In genomic region chr4:98008814-98009368, GRCm38 (mm10) we compare ENCODE assay signal across 11 mouse cellular contexts.
DNase-seq lines count a peak whose midpoint lies in the region; ATAC-seq and TF ChIP-seq lines count a peak whose summit lies in the region.
"Had no signal": no experiment of that assay in that cellular context is flagged by ENCODE, and none has a peak within 500 bp of the region (broad histone marks: within the 10 kb centered on the region; RNA-seq: fewer than 3 reads in every experiment).

No protein-coding gene starts in this region.

- H3K4me2 ChIP-seq in heart, postnatal 0 days (ENCODE audit: low read depth, low read length) = no peak overlapping the region
- H3K4me2 ChIP-seq in midbrain, embryonic 13.5 days (replicated peaks) = no peak overlapping the region
- H3K4me2 ChIP-seq in midbrain, embryonic 11.5 days = no peak overlapping the region
- no peak overlapping the region for H3K4me2 ChIP-seq in forebrain, embryonic 15.5 days (replicated peaks)
- H3K4me2 ChIP-seq in neural tube, embryonic 14.5 days (ENCODE audit: low read depth, low read length) = no peak overlapping the region
- H3K4me2 ChIP-seq: liver, embryonic 15.5 days had no signal

- no peak for TF ChIP-seq CTCF in heart, postnatal 0 days (IDR thresholded peaks at IDR 0.05; ENCODE audit: low read depth)

- TF ChIP-seq EP300 in heart, postnatal 0 days (IDR thresholded peaks at IDR 0.05; ENCODE audit: low read depth) = no peak

- H3K9ac ChIP-seq in heart, postnatal 0 days (replicated peaks; ENCODE audit: low read depth, low read length) = no peak overlapping the region
- H3K9ac ChIP-seq in midbrain, embryonic 13.5 days (replicated peaks) = no peak overlapping the region
- H3K9ac ChIP-seq in midbrain, embryonic 11.5 days (ENCODE audit: low read length) = no peak overlapping the region
- H3K9ac ChIP-seq in forebrain, embryonic 15.5 days (replicated peaks) = no peak overlapping the region
- H3K9ac ChIP-seq in neural tube, embryonic 14.5 days (replicated peaks; ENCODE audit: low read depth, low read length) = no peak overlapping the region
- H3K9ac ChIP-seq: liver, embryonic 15.5 days had no signal

- WGBS in heart, postnatal 0 days = 56% methylated on average over 4 of the region's 4 CpGs
- 63% methylated on average over 4 of the region's 4 CpGs for WGBS in midbrain, embryonic 13.5 days
- 85% methylated on average over 4 of the region's 4 CpGs for WGBS in midbrain, embryonic 11.5 days
- WGBS in forebrain, embryonic 15.5 days = 30% methylated on average over 4 of the region's 4 CpGs
- WGBS in neural tube, embryonic 14.5 days = 15% methylated on average over 4 of the region's 4 CpGs

- peaks cover 4% of the 10 kb centered on the region; the same call in 1 of the 2 replicates for H3K36me3 ChIP-seq in heart, postnatal 0 days (replicated peaks; ENCODE audit: control insufficient read depth, insufficient read depth, low read length)
- no peaks in the 10 kb centered on the region for H3K36me3 ChIP-seq in midbrain, embryonic 13.5 days
- H3K36me3 ChIP-seq in midbrain, embryonic 11.5 days (ENCODE audit: control insufficient read depth, insufficient read depth, low read length) = no peaks in the 10 kb centered on the region
- no peaks in the 10 kb centered on the region for H3K36me3 ChIP-seq in forebrain, embryonic 15.5 days
- no peaks in the 10 kb centered on the region for H3K36me3 ChIP-seq in neural tube, embryonic 14.5 days (ENCODE audit: control insufficient read depth, insufficient read depth, low read length)
- H3K36me3 ChIP-seq: liver, embryonic 15.5 days had no signal

- H3K4me3 ChIP-seq in heart, postnatal 0 days (ENCODE audit: low read depth, low read length) = no peak overlapping the region
- no peak overlapping the region for H3K4me3 ChIP-seq in midbrain, embryonic 13.5 days (replicated peaks)
- H3K4me3 ChIP-seq in midbrain, embryonic 11.5 days (ENCODE audit: low read depth, low read length) = no peak overlapping the region
- H3K4me3 ChIP-seq in forebrain, embryonic 15.5 days = no peak overlapping the region
- H3K4me3 ChIP-seq in neural tube, embryonic 14.5 days (ENCODE audit: low read depth, low read length) = no peak overlapping the region
- H3K4me3 ChIP-seq: liver, embryonic 15.5 days had no signal

- H3K27me3 ChIP-seq in heart, postnatal 0 days (ENCODE audit: control insufficient read depth, insufficient read depth, low read length) = no peaks in the 10 kb centered on the region
- no peaks in the 10 kb centered on the region for H3K27me3 ChIP-seq in midbrain, embryonic 13.5 days
- H3K27me3 ChIP-seq in midbrain, embryonic 11.5 days (ENCODE audit: control insufficient read depth, insufficient read depth, low read length) = no peaks in the 10 kb centered on the region
- no peaks in the 10 kb centered on the region for H3K27me3 ChIP-seq in forebrain, embryonic 15.5 days
- no peaks in the 10 kb centered on the region for H3K27me3 ChIP-seq in neural tube, embryonic 14.5 days (ENCODE audit: control insufficient read depth, insufficient read depth, low read length)
- H3K27me3 ChIP-seq: liver, embryonic 15.5 days had no signal

- no peak for ATAC-seq in heart, postnatal 0 days (ENCODE audit: insufficient read depth, low read depth)
- ATAC-seq in midbrain, embryonic 13.5 days = no peak
- ATAC-seq in midbrain, embryonic 11.5 days (ENCODE audit: low FRiP score) = no peak
- 0 out of 2 replicates have a peak, but pooled peaks have one; percentile 12 for ATAC-seq in forebrain, embryonic 15.5 days (replicated peaks)
- ATAC-seq in neural tube, embryonic 14.5 days (ENCODE audit: low read depth) = peak; percentile 25; the same call in 1 of the 2 replicates
- ATAC-seq in inflammation-experienced regulatory T-cells, adult 6 months = no peak

- H3K27ac ChIP-seq in heart, postnatal 0 days (ENCODE audit: low read depth) = peak overlapping the region; percentile 31
- H3K27ac ChIP-seq in midbrain, embryonic 13.5 days = peak overlapping the region; percentile 39; the same call in 1 of the 2 replicates
- no peak overlapping the region for H3K27ac ChIP-seq in midbrain, embryonic 11.5 days (ENCODE audit: low read depth, low read length)
- H3K27ac ChIP-seq in forebrain, embryonic 15.5 days (replicated peaks) = peak overlapping the region; percentile 73
- H3K27ac ChIP-seq in neural tube, embryonic 14.5 days (ENCODE audit: low read depth, low read length) = peak overlapping the region; percentile 61
- H3K27ac ChIP-seq: liver, embryonic 15.5 days had no signal

- H3K9me3 ChIP-seq in heart, postnatal 0 days (replicated peaks; ENCODE audit: control insufficient read depth, low read length) = no peaks in the 10 kb centered on the region
- no peaks in the 10 kb centered on the region for H3K9me3 ChIP-seq in midbrain, embryonic 13.5 days
- H3K9me3 ChIP-seq in midbrain, embryonic 11.5 days (ENCODE audit: control insufficient read depth, low read length) = no peaks in the 10 kb centered on the region
- H3K9me3 ChIP-seq in forebrain, embryonic 15.5 days = no peaks in the 10 kb centered on the region
- no peaks in the 10 kb centered on the region for H3K9me3 ChIP-seq in neural tube, embryonic 14.5 days (ENCODE audit: control insufficient read depth, low read length)
- H3K9me3 ChIP-seq: liver, embryonic 15.5 days had no signal

- DNase-seq in heart, postnatal 0 days (ENCODE audit: low spot score) = no peak
- DNase-seq in heart, adult 9 months (ENCODE audit: low spot score in 2 of 2) = no peak
- DNase-seq in midbrain, embryonic 11.5 days (ENCODE audit: low spot score, missing footprints) = no peak
- no peak for DNase-seq in adrenal gland, postnatal 25 days
- DNase-seq: layer of hippocampus, adult 9-11 months; thymus, postnatal 25 days had no signal

- H3K4me1 ChIP-seq in heart, postnatal 0 days (ENCODE audit: control insufficient read depth, insufficient read depth) = peaks cover 2% of the 10 kb centered on the region
- H3K4me1 ChIP-seq in midbrain, embryonic 13.5 days (replicated peaks) = peaks cover 34% of the 10 kb centered on the region
- peaks cover 9% of the 10 kb centered on the region for H3K4me1 ChIP-seq in midbrain, embryonic 11.5 days (ENCODE audit: control insufficient read depth, insufficient read depth, low read length)
- peaks cover 45% of the 10 kb centered on the region for H3K4me1 ChIP-seq in forebrain, embryonic 15.5 days
- peaks cover 26% of the 10 kb centered on the region for H3K4me1 ChIP-seq in neural tube, embryonic 14.5 days (ENCODE audit: control insufficient read depth, insufficient read depth, low read length)

Comparison
In these comparisons a context has a peak if more than half of its experiments do, and no peak if none do; other contexts are left out.
1. ATAC-seq: peak in forebrain, embryonic 15.5 days (single experiment) and neural tube, embryonic 14.5 days (single experiment); none in heart, postnatal 0 days (single experiment), midbrain, embryonic 13.5 days (single experiment), midbrain, embryonic 11.5 days (single experiment) and inflammation-experienced regulatory T-cells, adult 6 months (single experiment).